Mouse (Mus musculus) heart, postnatal 0 days (tissue): ENCODE measurements around the gene Lasp1. TPM values are rescaled to one million over a fixed set of nuclear protein-coding genes. Genes with fewer than 3 reads are reported as not detected.

Experiments
- ATAC-seq: fragments of 200-750 bp; cut with Nextera tagmentation; 2 replicates; pipeline ENCODE4 v1.8.0; 2017; ENCODE audit warnings: low read depth, moderate number of reproducible peaks, moderate library complexity; ENCODE audit not compliant: insufficient read depth
- DNase-seq: peaks from one replicate; pipeline ENCODE4 v3.0.0-alpha.2; 2016; ENCODE audit warnings: low spot score
- H3K27ac ChIP-seq: fragments of 300-500 bp; sonication (generic); 2 replicates; pipeline ENCODE4 v1.5.1; 2014; ENCODE audit warnings: low read depth, mild to moderate bottlenecking
- H3K27me3 ChIP-seq: fragments of 300-500 bp; sonication (generic); 2 replicates; pipeline ENCODE4 v1.6.1; 2014; ENCODE audit warnings: low read length, mixed read lengths; ENCODE audit not compliant: control insufficient read depth, insufficient read depth
- H3K36me3 ChIP-seq: fragments of 300-500 bp; sonication (generic); replicated peaks from 2 replicates; pipeline ENCODE4 v1.6.1; 2014; ENCODE audit warnings: low read length, mixed read lengths; ENCODE audit not compliant: control insufficient read depth, insufficient read depth
- H3K4me1 ChIP-seq: fragments of 300-500 bp; sonication (generic); 2 replicates; pipeline ENCODE4 v1.6.1; 2014; ENCODE audit warnings: antibody characterized with exemption; ENCODE audit not compliant: control insufficient read depth, insufficient read depth
- H3K4me2 ChIP-seq: fragments of 300-500 bp; sonication (generic); 2 replicates; pipeline ENCODE4 v1.6.1; 2014; ENCODE audit warnings: low read depth, mild to moderate bottlenecking, low read length, moderate library complexity
- H3K4me3 ChIP-seq: fragments of 300-500 bp; sonication (generic); 2 replicates; pipeline ENCODE4 v1.5.1; 2014; ENCODE audit warnings: low read depth, low read length
- H3K9ac ChIP-seq: fragments of 300-500 bp; sonication (generic); replicated peaks from 2 replicates; pipeline ENCODE4 v1.6.1; 2014; ENCODE audit warnings: low read depth, low read length, mixed read lengths
- H3K9me3 ChIP-seq: fragments of 300-500 bp; sonication (generic); replicated peaks from 2 replicates; pipeline ENCODE4 v1.6.1; 2016; ENCODE audit warnings: low read length; ENCODE audit not compliant: control insufficient read depth
- CTCF ChIP-seq: IDR thresholded peaks from 2 replicates; pipeline ENCODE4 v1.5.1; 2016; ENCODE audit warnings: antibody characterized with exemption, control low read depth, low read depth
- EP300 ChIP-seq: IDR thresholded peaks from 2 replicates; pipeline ENCODE4 v1.6.1; 2016; ENCODE audit warnings: antibody characterized with exemption, low read depth
- WGBS: fragments of 180-500 bp; shearing (Covaris S2); extraction: QIAGEN DNeasy Blood & Tissue Kit; methylation state at CpG from one replicate; pipeline ENCODE4 v1.1.7; 2014; 5-methylcytosine and 5-hydroxymethylcytosine counted together
- polyA plus RNA-seq: library from polyadenylated mRNA; unstranded; fragments of >200 nt; fragmentation: Nextera tagmentation; extraction: Ambion mirVana; gene quantifications from 2 replicates; pipeline ENCODE4 v1.2.1, GENCODE M21; 2015
- total RNA-seq: library from RNA; depleted of rRNA; stranded (reverse); fragments of >200 nt; gene quantifications from 2 replicates; pipeline ENCODE4 v1.2.3, GENCODE M21; 2014; ENCODE audit warnings: low replicate concordance

Gene Lasp1
- total and polyA plus RNA-seq, 2 experiments from 2014 or later: 27.8 to 45.7 TPM

GRCm38 (mm10) chr11:97827654-97828053 is 28.9 kb downstream of the Lasp1 start:
- Histone ChIP-seq H3K36me3 (peaks cover 57% of the 10 kb centered on the region), H3K9me3 (no peaks in the 10 kb centered on the region), H3K4me2 (no peak overlapping the region), H3K27ac (no peak overlapping the region), H3K9ac (no peak overlapping the region), H3K4me3 (no peak overlapping the region), H3K4me1 (no peaks in the 10 kb centered on the region), H3K27me3 (no peaks in the 10 kb centered on the region)
- ATAC-seq (no peak), DNase-seq (no peak)
- WGBS: 53% methylated on average over 6 of the region's 6 CpGs
- TF ChIP-seq CTCF (no peak), EP300 (no peak)

DNA sequence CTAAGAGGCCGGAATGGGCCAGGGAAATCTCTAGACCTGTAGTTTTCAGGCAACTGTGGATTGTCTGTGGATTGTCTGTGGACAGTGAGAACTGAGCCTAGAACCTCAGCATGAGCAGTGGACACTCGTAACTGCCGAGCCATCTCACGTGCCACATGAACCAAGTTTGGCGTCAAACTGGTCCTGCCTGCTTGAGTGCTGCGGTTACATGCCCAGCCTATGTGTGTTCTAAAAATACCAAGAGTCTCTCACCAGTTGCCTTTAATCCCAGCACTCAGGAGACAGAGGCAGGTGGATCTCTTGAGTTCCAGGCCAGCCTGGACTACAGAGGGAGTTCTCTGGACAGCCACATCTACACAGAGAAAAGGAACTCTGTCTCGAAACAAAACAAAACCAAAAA is 30.6 kb downstream of the Lasp1 start:
- peaks cover 60% of the 10 kb centered on the region for H3K36me3 ChIP-seq
- H3K4me3 ChIP-seq: no peak overlapping the region
- no peak for ATAC-seq
- no peak for DNase-seq
- TF ChIP-seq EP300 (no peak), CTCF (no peak)
- no peak overlapping the region for H3K4me2 ChIP-seq
- no peaks in the 10 kb centered on the region for H3K27me3 ChIP-seq
- H3K9me3 ChIP-seq: no peaks in the 10 kb centered on the region
- WGBS: 65% methylated on average over 7 of the region's 7 CpGs
- H3K4me1 ChIP-seq: no peaks in the 10 kb centered on the region
- H3K9ac ChIP-seq: no peak overlapping the region
- no peak overlapping the region for H3K27ac ChIP-seq

DNA sequence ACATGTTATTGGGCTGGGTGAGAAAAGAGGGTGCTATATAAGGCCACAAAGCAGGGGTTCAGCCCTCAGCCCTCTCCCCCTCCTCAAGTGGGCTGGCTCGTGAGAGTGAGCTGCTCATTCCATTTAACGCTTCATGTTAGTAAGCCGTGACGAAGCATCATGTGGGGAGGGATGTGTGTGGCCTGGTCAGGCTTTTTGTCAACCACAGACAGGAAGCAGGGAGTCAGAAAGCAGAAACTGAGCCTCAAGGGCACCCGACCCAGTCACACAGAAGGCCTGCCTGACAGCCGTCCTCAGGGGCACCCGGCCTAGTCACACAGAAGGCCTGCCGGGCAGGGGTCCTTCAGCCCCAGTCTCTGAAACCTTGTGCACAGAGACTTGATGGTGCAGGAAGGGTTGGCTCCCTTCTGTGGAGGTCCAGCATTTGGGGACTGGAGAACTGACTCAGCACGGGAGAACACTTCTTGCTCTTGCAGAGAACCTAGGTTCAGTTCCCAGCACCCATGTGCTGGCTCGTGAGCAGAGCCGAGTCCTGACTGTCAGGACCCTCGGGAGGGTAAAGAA is 31.2 kb downstream of the Lasp1 start:
- H3K4me1 ChIP-seq: no peaks in the 10 kb centered on the region
- no peak for DNase-seq

DNA sequence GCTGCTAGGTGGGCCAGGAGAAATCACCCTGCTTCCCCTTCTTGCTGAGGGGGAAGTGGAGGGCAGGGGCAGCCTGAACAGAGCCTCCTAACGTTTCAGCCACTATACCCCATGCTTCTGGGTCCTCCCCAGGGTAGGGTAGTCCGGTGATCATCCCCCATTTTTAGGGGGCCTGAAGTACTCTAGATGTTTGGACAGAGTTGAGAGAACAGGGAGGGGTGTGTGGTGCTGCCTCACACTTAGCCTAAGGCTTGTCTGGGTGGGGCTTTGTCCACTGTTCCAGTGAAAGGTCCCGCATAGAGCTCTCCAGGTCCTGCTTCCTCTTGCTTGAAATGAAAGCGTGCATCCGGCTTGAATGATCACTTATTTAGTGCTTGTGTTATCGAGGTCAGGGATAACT is 31.7 kb downstream of the Lasp1 start:
- no peaks in the 10 kb centered on the region for H3K27me3 ChIP-seq
- no peak overlapping the region for H3K27ac ChIP-seq
- no peaks in the 10 kb centered on the region for H3K9me3 ChIP-seq
- WGBS: 84% methylated on average over 6 of the region's 6 CpGs
- DNase-seq (no peak), ATAC-seq (no peak)
- H3K4me1 ChIP-seq: no peaks in the 10 kb centered on the region
- H3K4me2 ChIP-seq: no peak overlapping the region
- no peak overlapping the region for H3K4me3 ChIP-seq
- TF ChIP-seq EP300 (no peak), CTCF (no peak)
- H3K36me3 ChIP-seq: peaks cover 59% of the 10 kb centered on the region
- no peak overlapping the region for H3K9ac ChIP-seq

More for the DNA sequence above, 31.2 kb downstream of the Lasp1 start:
- Histone ChIP-seq H3K4me2 (no peak overlapping the region), H3K9me3 (no peaks in the 10 kb centered on the region), H3K36me3 (peaks cover 62% of the 10 kb centered on the region), H3K27ac (no peak overlapping the region), H3K4me3 (no peak overlapping the region), H3K9ac (no peak overlapping the region), H3K27me3 (no peaks in the 10 kb centered on the region)
- 80% methylated on average over 12 of the region's 12 CpGs for WGBS
- no peak for ATAC-seq
- TF ChIP-seq EP300 (no peak), CTCF (no peak)

DNA sequence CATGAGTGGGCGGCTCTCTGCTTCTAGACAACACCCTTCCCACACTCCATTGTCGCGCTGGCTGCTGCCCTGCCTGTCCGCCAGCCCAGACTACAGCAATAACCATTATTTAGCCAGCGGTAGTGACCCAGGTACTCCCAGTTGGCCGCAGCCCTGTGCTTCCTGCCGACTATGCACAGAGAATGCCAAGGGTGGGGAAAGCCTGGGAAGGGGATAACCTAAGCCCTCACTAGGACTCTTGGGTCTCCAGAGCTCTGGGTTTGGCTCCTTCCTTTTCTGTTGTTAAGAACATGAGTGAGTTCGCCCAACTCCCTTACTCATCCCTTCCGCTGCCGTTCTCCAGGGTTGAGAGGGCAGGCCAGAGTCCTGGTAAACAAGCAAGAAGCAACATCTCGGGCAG is 33.2 kb downstream of the Lasp1 start:
- Histone ChIP-seq H3K27me3 (no peaks in the 10 kb centered on the region), H3K9me3 (no peaks in the 10 kb centered on the region), H3K27ac (no peak overlapping the region), H3K4me3 (no peak overlapping the region), H3K36me3 (peaks cover 54% of the 10 kb centered on the region), H3K4me2 (no peak overlapping the region), H3K9ac (no peak overlapping the region; the same call in 1 of the 2 replicates), H3K4me1 (0 out of 2 replicates have a peak, but pooled peaks cover 2% of the 10 kb centered on the region)
- 79% methylated on average over 11 of the region's 11 CpGs for WGBS
- TF ChIP-seq CTCF (no peak), EP300 (no peak)
- no peak; the same call in 1 of the 2 replicates for ATAC-seq
- no peak for DNase-seq

DNA sequence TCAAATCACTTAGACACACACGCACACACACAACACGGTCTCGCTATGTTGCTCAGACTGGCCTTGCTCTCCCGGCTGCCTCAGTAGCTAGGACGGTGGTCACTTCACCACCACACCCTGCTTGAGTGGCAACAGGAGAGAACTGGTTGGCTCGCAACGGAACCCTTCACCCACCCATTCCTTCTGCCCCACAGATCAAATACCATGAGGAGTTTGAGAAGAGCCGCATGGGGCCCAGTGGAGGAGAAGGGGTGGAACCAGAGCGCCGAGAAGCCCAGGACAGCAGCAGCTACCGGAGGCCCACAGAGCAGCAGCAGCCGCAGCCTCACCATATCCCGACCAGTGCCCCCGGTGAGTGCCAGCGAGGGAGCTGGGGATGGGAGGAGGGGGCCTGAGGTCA is 34.6 kb downstream of the Lasp1 start:
- Histone ChIP-seq H3K4me3 (no peak overlapping the region), H3K27me3 (no peaks in the 10 kb centered on the region), H3K9me3 (no peaks in the 10 kb centered on the region), H3K4me2 (no peak overlapping the region), H3K36me3 (peaks cover 42% of the 10 kb centered on the region), H3K4me1 (0 out of 2 replicates have a peak, but pooled peaks cover 2% of the 10 kb centered on the region), H3K9ac (no peak overlapping the region), H3K27ac (no peak overlapping the region)
- ATAC-seq (no peak), DNase-seq (no peak)
- TF ChIP-seq EP300: no peak
- no peak for TF ChIP-seq CTCF
- WGBS: 88% methylated on average over 15 of the region's 15 CpGs
